Mouse (Mus musculus): ENCODE results near the gene Sucla2.
"Not testable (repeated sequence)": the region's sequence is repeated elsewhere in the genome, so short reads cannot be mapped to it uniquely, and the experiment has no call there.

Gene Sucla2

DNA sequence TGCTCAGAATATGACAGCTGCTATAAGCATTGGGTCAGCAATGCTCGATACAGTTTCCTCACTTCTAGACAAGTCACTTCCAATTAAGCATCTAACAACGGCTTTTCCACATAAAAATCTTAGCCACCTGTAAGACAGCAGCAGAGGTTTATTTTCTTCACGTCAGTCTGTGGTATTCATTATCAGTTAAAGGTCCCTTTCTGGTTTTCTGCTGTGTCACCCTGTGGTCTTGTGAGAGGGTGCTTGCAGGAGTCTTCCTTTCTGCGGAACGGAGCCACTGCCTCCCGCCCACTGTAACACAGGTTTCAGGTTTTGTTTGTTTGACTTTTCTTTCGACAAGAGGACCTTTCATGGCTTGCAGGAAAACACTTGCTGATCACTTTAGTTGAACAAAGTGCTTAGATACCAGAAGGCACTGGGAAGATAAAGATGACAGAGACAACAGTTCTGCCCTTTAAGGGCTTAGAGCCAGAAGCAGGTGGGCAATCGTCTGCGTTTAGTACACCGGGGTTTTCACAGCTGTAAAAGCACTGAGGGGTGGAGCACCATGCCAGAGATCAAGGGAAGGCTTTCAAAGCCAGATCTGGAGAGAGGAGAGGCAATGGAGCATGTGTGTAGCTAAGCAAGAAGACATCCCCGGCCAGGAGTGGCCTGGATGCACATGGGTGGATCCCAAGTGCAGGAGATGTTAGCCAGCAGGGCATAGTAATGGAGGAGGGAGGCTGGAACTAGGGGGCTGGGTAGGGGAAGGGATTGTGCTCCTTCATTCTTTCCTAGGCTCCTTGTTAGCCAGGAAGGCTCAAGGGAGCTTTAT lies 83.8 kb downstream of the Sucla2 start:
- no peak for DNase-seq (ENCODE audit: low spot score in 2 of 2)

DNA sequence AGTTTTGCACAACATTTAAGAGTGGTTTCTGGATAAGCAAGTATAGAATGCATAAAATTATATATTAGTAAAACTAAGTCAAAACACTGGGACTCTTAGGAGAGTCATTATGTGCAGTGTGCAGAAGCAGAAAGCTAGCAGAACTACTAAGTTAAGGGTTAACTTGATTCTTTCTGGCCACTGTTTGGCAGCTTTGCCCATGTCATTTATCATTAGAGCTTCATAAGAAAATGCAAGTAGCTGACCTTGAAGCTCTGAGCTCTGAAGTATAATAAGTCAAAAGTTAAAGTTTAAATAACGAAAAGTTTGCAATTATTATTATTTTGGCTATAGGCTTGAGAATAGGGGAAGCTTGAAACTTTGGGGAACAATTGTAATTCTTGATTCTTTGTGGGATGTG lies 89.8 kb downstream of the Sucla2 start:
- DNase-seq (ENCODE audit: low spot score in 2 of 2), result not testable (repeated sequence)

DNA sequence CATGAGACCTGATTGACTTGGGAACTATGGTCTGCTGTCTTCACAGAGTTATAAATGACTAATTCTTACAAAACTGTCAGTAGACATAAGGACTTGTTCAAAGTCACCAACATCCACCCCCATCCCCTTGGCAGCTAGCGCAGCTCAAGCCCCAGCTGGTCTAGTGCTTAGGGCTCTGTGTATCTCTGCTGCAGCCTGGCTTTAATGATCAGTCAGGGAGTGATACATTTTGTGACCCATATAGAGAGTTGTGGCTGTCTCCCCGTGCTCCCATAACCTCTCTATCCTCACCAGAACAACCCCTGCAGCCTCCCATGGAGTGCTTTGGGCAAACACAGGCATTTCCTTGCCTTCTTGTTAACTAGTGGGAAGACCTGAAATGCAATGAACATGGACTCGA lies 95.8 kb downstream of the Sucla2 start:
- DNase-seq (ENCODE audit: low spot score in 2 of 2), result peak in 1 of 2 experiments; percentile 21

DNA sequence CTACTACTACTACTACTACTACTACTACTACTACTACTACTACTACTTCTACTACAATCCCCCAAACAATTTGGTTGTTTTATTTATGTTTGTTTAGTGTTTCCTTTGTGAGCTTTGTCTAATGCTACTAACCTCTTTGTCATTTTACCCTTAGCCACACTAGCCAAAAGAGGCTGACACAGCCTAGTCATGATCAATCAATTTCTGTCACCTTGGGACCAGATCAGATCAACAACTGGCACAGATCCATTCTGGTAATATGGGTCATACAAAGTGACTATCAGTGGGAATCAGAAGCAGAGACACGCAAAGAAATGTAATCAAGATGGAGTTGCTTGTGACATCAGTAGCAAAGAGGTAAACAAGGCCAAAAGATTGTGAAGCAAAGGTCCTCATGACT lies 97.9 kb downstream of the Sucla2 start:
- DNase-seq (ENCODE audit: low spot score in 2 of 2), result no peak

DNA sequence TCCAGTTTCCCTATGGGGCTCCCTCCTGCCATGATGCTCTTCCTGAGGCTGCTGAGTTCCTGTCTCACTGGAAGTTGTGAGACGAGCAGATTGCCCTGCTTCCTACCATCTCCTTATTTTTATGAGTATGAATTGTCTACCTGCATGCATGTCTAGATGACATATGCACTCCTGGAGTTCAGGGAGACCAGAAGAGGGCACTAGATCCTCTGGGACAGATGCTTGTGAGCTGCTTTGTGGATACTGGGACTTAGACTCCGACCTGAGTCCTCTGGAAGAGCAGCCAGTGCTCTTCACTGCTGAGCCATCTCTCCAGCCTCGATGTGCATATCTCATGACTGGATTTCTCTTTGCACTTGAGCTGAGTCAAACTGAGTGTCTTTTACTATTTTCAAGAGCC lies 100.3 kb downstream of the Sucla2 start:
- no peak for DNase-seq (ENCODE audit: low spot score in 2 of 2)

DNA sequence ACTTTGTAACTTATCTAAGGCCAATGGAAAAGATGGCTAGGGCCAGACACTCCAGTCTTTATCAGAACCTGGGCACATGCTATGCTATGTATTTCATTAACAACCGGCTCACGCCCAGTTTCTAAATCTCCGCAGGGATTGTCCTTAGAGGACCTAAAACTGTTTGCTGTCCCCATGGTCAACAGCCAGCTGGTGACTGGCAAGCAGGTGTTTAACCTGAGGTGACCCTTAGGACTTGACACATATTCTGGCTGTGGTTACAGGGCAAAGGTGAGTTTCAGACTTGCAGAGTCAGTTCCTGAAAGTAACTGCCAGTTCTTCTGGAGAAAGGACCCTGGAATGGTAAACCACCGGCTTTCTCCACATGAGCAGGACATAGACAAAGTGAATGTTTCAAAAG lies 106.4 kb downstream of the Sucla2 start:
- no peak for DNase-seq (ENCODE audit: low spot score in 2 of 2)

DNA sequence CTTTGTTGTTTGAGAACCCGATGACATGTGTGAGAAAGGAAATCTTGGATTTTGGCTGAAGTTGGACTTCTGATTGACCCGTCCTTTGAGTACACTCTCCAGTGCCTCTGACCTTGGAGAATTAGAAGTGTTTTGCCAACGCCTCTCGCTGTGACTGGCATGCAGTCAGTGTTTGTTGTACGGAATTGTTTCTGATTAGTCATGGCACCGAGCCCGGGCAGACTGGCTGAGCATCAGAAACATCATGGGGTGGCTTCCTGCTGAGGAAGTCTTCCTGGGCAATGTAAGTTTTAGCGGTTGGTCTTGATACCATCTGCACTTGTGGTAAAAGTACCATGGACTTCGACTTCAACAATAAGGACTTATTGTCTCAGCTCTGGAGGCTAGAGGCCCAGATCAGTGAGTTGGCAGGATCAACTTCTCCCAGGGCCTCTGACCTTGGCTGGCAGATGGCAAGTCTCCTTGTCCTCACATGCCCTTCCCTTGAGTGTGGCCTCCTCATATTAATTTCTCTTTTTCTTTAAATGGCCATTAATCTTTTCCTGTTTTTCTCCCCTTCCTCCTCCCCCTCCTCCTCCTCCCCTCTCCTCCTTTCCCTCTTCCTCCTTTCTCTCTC lies 107.6 kb downstream of the Sucla2 start:
- DNase-seq (ENCODE audit: low spot score in 2 of 2), result peak; percentile 29 to 45

DNA sequence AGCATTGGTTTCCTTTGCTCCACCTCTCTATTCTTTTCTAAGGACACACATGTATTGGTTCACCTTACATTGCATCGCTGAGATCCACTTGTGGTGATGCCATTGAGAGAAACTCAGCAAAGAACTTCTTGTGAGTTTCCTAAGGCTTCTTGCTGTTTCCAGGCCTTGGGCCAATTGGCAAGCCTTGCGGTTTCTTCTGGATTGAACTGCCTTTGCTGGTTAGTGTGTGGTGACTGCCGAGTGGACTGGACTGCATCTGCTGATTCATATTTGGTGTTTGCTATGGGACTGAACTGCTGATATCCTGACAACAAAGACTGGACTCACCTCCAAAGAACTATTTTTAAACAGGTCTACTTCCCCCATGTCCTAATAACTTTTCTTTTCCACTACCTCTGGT lies 109.2 kb downstream of the Sucla2 start:
- no peak for DNase-seq (ENCODE audit: low spot score in 2 of 2)

DNA sequence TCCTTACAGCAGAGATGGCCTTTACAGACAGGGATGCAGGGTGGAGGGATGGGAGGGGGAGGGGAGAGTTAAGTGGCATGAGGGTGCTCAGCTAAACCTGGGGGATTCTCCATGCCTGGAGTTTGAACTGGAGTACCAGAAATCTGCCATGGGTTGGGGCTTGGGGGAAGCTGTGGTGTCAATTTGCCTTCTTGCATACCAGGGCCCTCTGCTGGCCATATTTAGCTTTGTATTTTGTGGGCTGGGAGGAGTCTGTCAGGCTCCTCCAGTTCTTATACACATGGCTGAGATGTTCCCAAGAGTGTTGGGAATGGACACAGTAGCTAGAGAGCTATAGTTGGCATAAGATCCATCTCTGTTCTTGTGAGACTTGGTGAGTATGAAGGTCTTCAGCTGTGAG lies 112.3 kb downstream of the Sucla2 start:
- DNase-seq (ENCODE audit: low spot score in 2 of 2), result no peak

Data from frontal cortex, postnatal 10 days (tissue).